In genomic region chr1:38767812-38768211, GRCm38 (mm10) we compare ENCODE assay signal across 8 mouse cellular contexts.
DNase-seq lines count a peak whose midpoint lies in the region; ATAC-seq lines count a peak whose summit lies in the region.

No protein-coding gene starts in this region.

- no peaks in the 10 kb centered on the region for H3K36me3 ChIP-seq in embryonic facial prominence, embryonic 10.5 days (replicated peaks)
- no peaks in the 10 kb centered on the region for H3K36me3 ChIP-seq in kidney, embryonic 14.5 days (ENCODE audit: control insufficient read depth, insufficient read depth, low read length)
- no peaks in the 10 kb centered on the region for H3K36me3 ChIP-seq in liver, embryonic 13.5 days
- no peaks in the 10 kb centered on the region for H3K36me3 ChIP-seq in neural tube, embryonic 12.5 days

- H3K27me3 ChIP-seq in embryonic facial prominence, embryonic 10.5 days (replicated peaks; ENCODE audit: low read depth, poor library complexity, severe bottlenecking), result peaks cover 9% of the 10 kb centered on the region
- no peaks in the 10 kb centered on the region for H3K27me3 ChIP-seq in kidney, embryonic 14.5 days (ENCODE audit: control insufficient read depth, insufficient read depth, low read length)
- 0 out of 2 replicates have a peak, but pooled peaks cover 9% of the 10 kb centered on the region for H3K27me3 ChIP-seq in liver, embryonic 13.5 days
- H3K27me3 ChIP-seq in neural tube, embryonic 12.5 days (replicated peaks), result no peaks in the 10 kb centered on the region

- peak; percentile 30; the same call in 1 of the 2 replicates for ATAC-seq in kidney, embryonic 14.5 days (ENCODE audit: low FRiP score, low TSS enrichment)
- ATAC-seq in liver, embryonic 13.5 days (ENCODE audit: low read depth), result no peak
- ATAC-seq in neural tube, embryonic 12.5 days (ENCODE audit: low FRiP score, low read depth), result peak; percentile 79

- no peak overlapping the region; the same call in 1 of the 2 replicates for H3K9ac ChIP-seq in kidney, embryonic 14.5 days (ENCODE audit: low read depth, low read length)
- peak overlapping the region; percentile 44; the same call in 1 of the 2 replicates for H3K9ac ChIP-seq in liver, embryonic 13.5 days
- H3K9ac ChIP-seq in neural tube, embryonic 12.5 days, result no peak overlapping the region

- no peaks in the 10 kb centered on the region for H3K9me3 ChIP-seq in embryonic facial prominence, embryonic 10.5 days
- no peaks in the 10 kb centered on the region for H3K9me3 ChIP-seq in kidney, embryonic 14.5 days (ENCODE audit: control insufficient read depth, low read length)
- no peaks in the 10 kb centered on the region for H3K9me3 ChIP-seq in liver, embryonic 13.5 days (replicated peaks)
- H3K9me3 ChIP-seq in neural tube, embryonic 12.5 days, result no peaks in the 10 kb centered on the region

- WGBS in embryonic facial prominence, embryonic 10.5 days, result 9% methylated on average over 11 of the region's 11 CpGs
- WGBS in kidney, embryonic 14.5 days, result 5% methylated on average over 11 of the region's 11 CpGs
- 10% methylated on average over 11 of the region's 11 CpGs for WGBS in liver, embryonic 13.5 days (ENCODE audit: insufficient replicate concordance)
- 8% methylated on average over 11 of the region's 11 CpGs for WGBS in neural tube, embryonic 12.5 days

- peak; percentile 61 for DNase-seq in right cerebral cortex, adult 18-20 months
- DNase-seq in right cerebral cortex, postnatal 36 days (ENCODE audit: low spot score in 2 of 2), result no peak
- DNase-seq in embryonic facial prominence, embryonic 10.5 days (ENCODE audit: low spot score), result peak; percentile 91
- DNase-seq in heart, adult 18-20 months, result peak; percentile 61 to 80
- peak; percentile 41 for DNase-seq in liver, embryonic 13.5 days
- peak; percentile 31 for DNase-seq in telencephalon, adult 2 months (ENCODE audit: low read depth, low spot score)

- H3K4me1 ChIP-seq in embryonic facial prominence, embryonic 10.5 days, result peaks cover 52% of the 10 kb centered on the region
- H3K4me1 ChIP-seq in kidney, embryonic 14.5 days (ENCODE audit: control insufficient read depth, insufficient read depth, low read length), result peaks cover 22% of the 10 kb centered on the region
- H3K4me1 ChIP-seq in liver, embryonic 13.5 days (replicated peaks), result peaks cover 22% of the 10 kb centered on the region
- H3K4me1 ChIP-seq in neural tube, embryonic 12.5 days, result peaks cover 20% of the 10 kb centered on the region; the same call in 1 of the 2 replicates

- peak overlapping the region; percentile 45 for H3K4me2 ChIP-seq in kidney, embryonic 14.5 days (replicated peaks; ENCODE audit: low read depth, low read length)
- H3K4me2 ChIP-seq in liver, embryonic 13.5 days, result peak overlapping the region; percentile 58
- peak overlapping the region; percentile 46 for H3K4me2 ChIP-seq in neural tube, embryonic 12.5 days (replicated peaks)

- peak overlapping the region; percentile 85 for H3K27ac ChIP-seq in embryonic facial prominence, embryonic 10.5 days (replicated peaks)
- H3K27ac ChIP-seq in kidney, embryonic 14.5 days (ENCODE audit: low read depth, low read length), result peak overlapping the region; percentile 90
- peak overlapping the region; percentile 79 for H3K27ac ChIP-seq in liver, embryonic 13.5 days
- H3K27ac ChIP-seq in neural tube, embryonic 12.5 days, result no peak overlapping the region

- H3K4me3 ChIP-seq in embryonic facial prominence, embryonic 10.5 days, result peak overlapping the region; percentile 45
- peak overlapping the region; percentile 28 for H3K4me3 ChIP-seq in kidney, embryonic 14.5 days (ENCODE audit: low read length)
- peak overlapping the region; percentile 20; the same call in 1 of the 2 replicates for H3K4me3 ChIP-seq in liver, embryonic 13.5 days (replicated peaks)
- no peak overlapping the region for H3K4me3 ChIP-seq in neural tube, embryonic 12.5 days

Comparison
In these comparisons a context has a peak if more than half of its experiments do, and no peak if none do; other contexts are left out.
1. DNase-seq: peak in right cerebral cortex, adult 18-20 months (single experiment), embryonic facial prominence, embryonic 10.5 days (single experiment), heart, adult 18-20 months (2 of 2), liver, embryonic 13.5 days (single experiment) and telencephalon, adult 2 months (single experiment); none in right cerebral cortex, postnatal 36 days (0 of 2).
2. Peak in every context shown above with its lines, with median percentiles within 50 percentile points of each other: H3K4me2 ChIP-seq.